In genomic region chr7:83882150-83882632, GRCm38 (mm10) we compare ENCODE assay signal across 8 mouse cellular contexts. TPM values are rescaled to one million over a fixed set of nuclear protein-coding genes. Genes with fewer than 3 reads are reported as not detected.
DNase-seq lines count a peak whose midpoint lies in the region; ATAC-seq and TF ChIP-seq lines count a peak whose summit lies in the region.

No protein-coding gene starts in this region.

- WGBS in liver, adult 2 months: 77% methylated on average over 35 of the region's 35 CpGs
- 88% methylated on average over 35 of the region's 35 CpGs for WGBS in cerebellum, adult 2 months
- WGBS in limb, embryonic 11.5 days: 89% methylated on average over 35 of the region's 35 CpGs

- H3K4me1 ChIP-seq in liver, adult 2 months (ENCODE audit: control insufficient read depth, insufficient read depth, low read length): peaks cover 21% of the 10 kb centered on the region
- peaks cover 9% of the 10 kb centered on the region; the same call in 1 of the 2 replicates for H3K4me1 ChIP-seq in cerebellum, adult 2 months (ENCODE audit: control insufficient read depth, insufficient read depth, low read length)
- peaks cover 37% of the 10 kb centered on the region for H3K4me1 ChIP-seq in limb, embryonic 11.5 days (ENCODE audit: control insufficient read depth, insufficient read depth, low read length)

- H3K27me3 ChIP-seq in liver, adult 2 months (ENCODE audit: control insufficient read depth, insufficient read depth, low read length): no peaks in the 10 kb centered on the region
- no peaks in the 10 kb centered on the region for H3K27me3 ChIP-seq in cerebellum, adult 2 months (ENCODE audit: control insufficient read depth, insufficient read depth, low read length)
- H3K27me3 ChIP-seq in limb, embryonic 11.5 days (ENCODE audit: control insufficient read depth, insufficient read depth, low read length): no peaks in the 10 kb centered on the region

- ATAC-seq in limb, embryonic 11.5 days (ENCODE audit: insufficient number of reproducible peaks, low FRiP score, low TSS enrichment, low read depth): no peak

- TF ChIP-seq POLR2A in liver, adult 2 months (IDR thresholded peaks at IDR 0.05; ENCODE audit: extremely low read depth, insufficient read depth, low read length): no peak
- no peak for TF ChIP-seq POLR2A in cerebellum, adult 2 months (IDR thresholded peaks at IDR 0.05; ENCODE audit: borderline replicate concordance, insufficient read depth, low read length)

- peak overlapping the region; percentile 23; the same call in 1 of the 2 replicates for H3K27ac ChIP-seq in liver, adult 2 months (replicated peaks; ENCODE audit: insufficient read depth, low read depth, low read length)
- no peak overlapping the region for H3K27ac ChIP-seq in cerebellum, adult 2 months (ENCODE audit: insufficient read depth, low read length)
- peak overlapping the region; percentile 98 for H3K27ac ChIP-seq in gastrocnemius, adult 2 months
- no peak overlapping the region for H3K27ac ChIP-seq in limb, embryonic 11.5 days (replicated peaks; ENCODE audit: low read depth, low read length)

- intact Hi-C loops in gastrocnemius, adult 2 months (cut with DNase I): loop anchor here (10.0 kb wide), 2 partner anchors 187 to 217 kb away; no protein-coding TSS in a partner anchor

- H3K4me3 ChIP-seq in liver, adult 2 months (ENCODE audit: insufficient read depth, low read depth, low read length): peak overlapping the region; percentile 66
- peak overlapping the region; percentile 80 for H3K4me3 ChIP-seq in cerebellum, adult 2 months (replicated peaks; ENCODE audit: insufficient read depth, low read depth, low read length)
- H3K4me3 ChIP-seq in gastrocnemius, adult 2 months: peak overlapping the region; percentile 79
- H3K4me3 ChIP-seq in limb, embryonic 11.5 days (ENCODE audit: low read depth, low read length): peak overlapping the region; percentile 58

- no peaks in the 10 kb centered on the region for H3K9me3 ChIP-seq in limb, embryonic 11.5 days (ENCODE audit: control insufficient read depth, low read length)

- TF ChIP-seq CTCF in liver, adult 2 months (IDR thresholded peaks at IDR 0.05; ENCODE audit: low read depth, low read length): no peak
- no peak for TF ChIP-seq CTCF in cerebellum, adult 2 months (IDR thresholded peaks at IDR 0.05; ENCODE audit: borderline replicate concordance, insufficient read depth, low read depth, low read length)
- TF ChIP-seq CTCF in gastrocnemius, adult 2 months (IDR thresholded peaks at IDR 0.05): no peak

- no peak for DNase-seq in liver, adult 2 months (ENCODE audit: extremely low read depth, low read depth, low spot score)
- DNase-seq in liver: no peak
- peak in 1 of 2 experiments; percentile 35 for DNase-seq in cerebellum, adult 2 months
- peak; percentile 44 for DNase-seq in gastrocnemius, adult 2 months
- DNase-seq in limb, embryonic 11.5 days (ENCODE audit: low spot score): no peak
- DNase-seq in naive thymus-derived CD4-positive, alpha-beta T cell, adult 2 months (ENCODE audit: low read depth): peak; percentile 16
- no peak for DNase-seq in thymus, postnatal 0 days (ENCODE audit: low spot score)
- no peak for DNase-seq in ovary, postnatal 10 days (ENCODE audit: low spot score)

- peak overlapping the region; percentile 85 for H3K9ac ChIP-seq in liver, adult 2 months (ENCODE audit: low read depth, low read length)
- no peak overlapping the region; the same call in 1 of the 2 replicates for H3K9ac ChIP-seq in limb, embryonic 11.5 days (ENCODE audit: low read length)

- H3K4me2 ChIP-seq in limb, embryonic 11.5 days (ENCODE audit: low read depth, severe bottlenecking): peak overlapping the region; percentile 69

- no peaks in the 10 kb centered on the region; the same call in 1 of the 2 replicates for H3K36me3 ChIP-seq in liver, adult 2 months (ENCODE audit: control insufficient read depth, insufficient read depth, low read length)
- H3K36me3 ChIP-seq in limb, embryonic 11.5 days (ENCODE audit: control insufficient read depth, insufficient read depth, low read length): peaks cover 2% of the 10 kb centered on the region; the same call in 1 of the 2 replicates

- H3K79me2 ChIP-seq in liver, adult 2 months (ENCODE audit: control insufficient read depth, insufficient read depth, low read length): peaks cover 11% of the 10 kb centered on the region

RNA-seq across cellular contexts. Expression of gene Tlnrd1, which starts 1.9 kb away (rescaled TPM):
- 1.8 and 2.6 TPM in 2 replicates for total RNA-seq in liver, adult 2 months (2014; rRNA removed)
- 2.9 and 4.6 TPM in 2 replicates for polyA plus RNA-seq in liver, adult 2 months (2012; rRNA removed)
- polyA plus RNA-seq in cerebellum, adult 2 months (2012; rRNA removed): 23.4 and 25.2 TPM in 2 replicates
- total RNA-seq in gastrocnemius, adult 2 months (2021): 1 to 10 TPM; 1.2 to 3.2 TPM
- 22.2 and 27.2 TPM in 2 replicates for polyA plus RNA-seq in limb, embryonic 11.5 days (2014; fragmentation: Nextera tagmentation; extraction: Ambion mirVana)
- polyA plus RNA-seq in thymus, postnatal 0 days (2015; fragmentation: Nextera tagmentation; extraction: Ambion mirVana): 4.5 and 5.6 TPM in 2 replicates

RNA-seq across cellular contexts. Expression of gene Mesd, which starts 2.1 kb away (rescaled TPM):
- 10.8 and 13.6 TPM in 2 replicates for total RNA-seq in liver, adult 2 months (2014; rRNA removed)
- 6.7 and 8.2 TPM in 2 replicates for polyA plus RNA-seq in liver, adult 2 months (2012; rRNA removed)
- polyA plus RNA-seq in cerebellum, adult 2 months (2012; rRNA removed): 34.6 and 35.1 TPM in 2 replicates
- 10 to 100 TPM; 22.2 to 33.3 TPM for total RNA-seq in gastrocnemius, adult 2 months (2021)
- polyA plus RNA-seq in limb, embryonic 11.5 days (2014; fragmentation: Nextera tagmentation; extraction: Ambion mirVana): 87.0 and 89.7 TPM in 2 replicates
- 67.5 and 72.9 TPM in 2 replicates for polyA plus RNA-seq in thymus, postnatal 0 days (2015; fragmentation: Nextera tagmentation; extraction: Ambion mirVana)

Comparison
In these comparisons a context has a peak if more than half of its experiments do, and no peak if none do; other contexts are left out.
1. DNase-seq: peak in gastrocnemius, adult 2 months (single experiment) and naive thymus-derived CD4-positive, alpha-beta T cell, adult 2 months (single experiment); none in liver, adult 2 months (single experiment), liver (single experiment), limb, embryonic 11.5 days (single experiment), thymus, postnatal 0 days (single experiment) and ovary, postnatal 10 days (single experiment).
2. H3K27ac ChIP-seq: peak in liver, adult 2 months (single experiment) and gastrocnemius, adult 2 months (single experiment); none in cerebellum, adult 2 months (single experiment) and limb, embryonic 11.5 days (single experiment).
3. Peak in every context shown above with its lines, with median percentiles within 50 percentile points of each other: H3K4me3 ChIP-seq.